Mouse (Mus musculus) heart, adult 8-10 months (tissue): ENCODE data around the gene Dexi. TPM values are rescaled to one million over a fixed set of nuclear protein-coding genes. Genes with fewer than 3 reads are reported as not detected.

Source experiments
- DNase-seq: peaks from one replicate; pipeline ENCODE4 v3.0.0; 2022; ENCODE audit warnings: low spot score
- total RNA-seq, 4 experiments: library from RNA; stranded (reverse); gene quantifications; 2 replicates each; pipeline ENCODE4 v1.2.4; 2022

Dexi gene
- total RNA-seq, 4 experiments from 2014 or later, result 36.4 to 38.7 (median 37.3) TPM

DNA sequence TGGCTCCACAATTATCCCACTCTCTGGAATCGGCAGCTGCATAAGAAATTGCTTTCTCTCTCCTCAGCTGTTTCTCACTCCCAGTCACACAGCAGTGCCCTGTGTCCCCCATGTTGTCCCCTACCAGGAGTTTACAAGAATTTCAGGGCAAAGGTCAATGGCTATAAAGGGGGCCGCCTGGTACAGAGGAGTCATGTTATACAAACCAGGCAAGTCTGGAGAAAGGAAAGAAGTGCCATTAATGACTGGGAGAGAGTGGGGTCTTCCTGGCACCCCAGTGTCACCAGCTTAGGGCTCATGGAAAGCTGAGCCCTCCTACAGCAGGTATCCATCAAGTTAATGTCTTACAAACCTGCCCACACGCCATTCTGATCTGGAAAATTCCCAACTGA is 88.3 kb downstream of the Dexi start:
- DNase-seq, result no peak

DNA sequence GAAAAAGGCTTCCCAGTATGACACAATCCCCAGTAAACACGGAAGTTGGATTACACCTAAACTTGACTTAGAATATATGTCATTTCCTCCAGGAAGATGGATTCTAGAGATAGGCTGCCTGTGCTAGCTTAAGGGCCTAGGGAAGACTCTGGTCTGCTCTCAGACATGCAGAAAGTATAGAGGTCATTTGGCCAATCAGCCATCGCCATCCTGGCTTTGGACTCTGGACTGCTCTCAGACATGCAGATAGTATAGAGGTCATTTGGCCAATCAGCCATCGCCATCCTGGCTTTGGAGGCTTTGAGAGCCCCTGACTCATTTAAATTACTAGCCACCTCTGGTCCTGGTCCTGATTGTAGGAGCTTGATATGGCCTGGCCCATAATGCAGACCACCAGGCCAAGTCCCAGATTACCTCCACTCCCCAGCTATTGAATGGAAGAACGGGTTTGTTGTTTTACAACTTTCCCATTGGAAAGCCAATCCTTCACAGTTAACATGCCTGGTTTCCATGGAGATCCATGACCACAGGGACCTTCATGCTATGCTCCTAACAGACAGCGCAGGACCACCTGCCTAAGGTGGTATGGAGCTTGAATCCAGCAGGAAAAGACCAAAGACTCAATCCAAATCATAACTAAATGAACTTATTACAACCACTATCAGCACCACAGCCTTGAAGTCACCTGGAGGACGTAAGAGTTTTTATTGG is 88.8 kb downstream of the Dexi start:
- no peak for DNase-seq

Other genes starting within 250 kb of the Dexi start
- gene Emp2, start 229.1 kb downstream of the Dexi start, total RNA-seq, result 10 to 100 TPM; 32.6 to 40.9 (median 37.7) TPM
- gene Tekt5, start 147.6 kb downstream of the Dexi start, total RNA-seq, result under 1 TPM in 1 of 4 experiments, not detected in 3; 0.22 TPM
- 10 to 100 TPM in 1 of 4 experiments, 1 to 10 TPM in 3; 7.0 to 10.0 (median 8.5) TPM for gene Nubp1, start 131.1 kb downstream of the Dexi start, total RNA-seq
- gene Tvp23a, start 95.7 kb downstream of the Dexi start, total RNA-seq, result under 1 TPM in 3 of 4 experiments, not detected in 1; 0.16 to 0.66 (median 0.28) TPM
- under 1 TPM; 0.35 to 0.92 (median 0.67) TPM for gene Ciita, start 63.0 kb downstream of the Dexi start, total RNA-seq
- gene Clec16a, start 2.3 kb upstream of the Dexi start, total RNA-seq, result 10 to 100 TPM; 54.8 to 71.3 (median 63.2) TPM
- under 1 TPM; 0.32 to 0.41 (median 0.36) TPM for gene Socs1, start 242.5 kb upstream of the Dexi start, total RNA-seq
- not detected for gene Tnp2, start 245.6 kb upstream of the Dexi start, total RNA-seq
- not detected for gene Prm3, start 247.9 kb upstream of the Dexi start, total RNA-seq